Mouse (Mus musculus): Measurements from ENCODE around the gene Pam.

DNA sequence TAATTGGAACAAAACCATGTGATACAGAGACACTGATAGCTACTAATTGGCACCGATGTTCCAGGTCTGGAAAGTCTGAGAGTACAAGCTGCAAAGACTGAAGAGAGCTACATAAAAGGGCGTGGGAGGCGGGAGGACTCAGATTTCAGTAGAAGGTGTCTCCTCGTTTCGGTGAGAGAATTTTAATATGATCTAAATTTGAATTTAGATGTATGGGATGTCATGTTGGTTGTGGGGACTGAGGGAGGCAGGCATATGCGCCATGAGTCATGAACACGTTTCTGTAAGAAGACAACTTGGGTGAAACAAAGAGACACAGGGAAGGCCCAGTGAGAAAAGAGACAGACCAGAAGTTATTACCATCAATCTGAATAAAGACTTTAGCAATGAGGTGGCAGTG lies 133.3 kb downstream of the Pam start:
- no peak for TF ChIP-seq CTCF (IDR thresholded peaks at IDR 0.05; ENCODE audit: borderline replicate concordance, control insufficient read depth, extremely low read depth, insufficient read depth, low read length, poor library complexity)
- TF ChIP-seq POLR2A (IDR thresholded peaks at IDR 0.05; ENCODE audit: control insufficient read depth, extremely low read depth, insufficient read depth, low read length, poor library complexity): no peak

All from thymus, adult 2 months (tissue).